Mouse (Mus musculus) megakaryocyte, embryonic 14.5 days (primary cell): ENCODE data around the gene Dnm1l.

Source experiments
- FLI1 ChIP-seq: IDR thresholded peaks from 2 replicates; pipeline ENCODE4 v1.6.1; 2012; ENCODE audit warnings: low read length, inconsistent platforms, mixed read lengths
- GATA1 ChIP-seq: IDR thresholded peaks from 3 replicates; pipeline ENCODE4 v1.6.1; 2012; ENCODE audit warnings: mixed read lengths, low read length, inconsistent platforms, borderline replicate concordance

- TF ChIP-seq GATA1 (no peak), FLI1 (no peak)
Measured at GRCm38 (mm10) chr16:16262436-16262835, 96.3 kb downstream of the Dnm1l start.
